Mouse (Mus musculus): ENCODE measurements around the gene Fopnl. TPM values are rescaled to one million over a fixed set of nuclear protein-coding genes. Genes with fewer than 3 reads are reported as not detected.

The Fopnl gene
- total RNA-seq, 2 experiments from 2014 or later: 41.3 to 58.3 TPM

- DNase-seq: peak; percentile 29
Observed at GRCm38 (mm10) chr16:14308245-14309073, 8.7 kb downstream of the Fopnl start.

- DNase-seq: no peak
Observed at GRCm38 (mm10) chr16:14307373-14307772, 9.8 kb downstream of the Fopnl start.

GRCm38 (mm10) chr16:14306451-14306850 lies 10.8 kb downstream of the Fopnl start:
- no peak for DNase-seq

GRCm38 (mm10) chr16:14304791-14305190 lies 12.4 kb downstream of the Fopnl start:
- DNase-seq: peak; percentile 48

- DNase-seq: peak; percentile 51
Observed at GRCm38 (mm10) chr16:14303676-14304075, 13.5 kb downstream of the Fopnl start.

GRCm38 (mm10) chr16:14303148-14303547 lies 14.1 kb downstream of the Fopnl start:
- no peak for DNase-seq

GRCm38 (mm10) chr16:14298461-14298860 lies 18.7 kb downstream of the Fopnl start:
- DNase-seq: no peak

GRCm38 (mm10) chr16:14297746-14298145 lies 19.5 kb downstream of the Fopnl start:
- DNase-seq: no peak

GRCm38 (mm10) chr16:14297137-14297536 lies 20.1 kb downstream of the Fopnl start:
- no peak for DNase-seq

- no peak for DNase-seq
Observed at GRCm38 (mm10) chr16:14296544-14297124, 20.6 kb downstream of the Fopnl start.

- DNase-seq: no peak
Observed at GRCm38 (mm10) chr16:14295291-14295690, 21.9 kb downstream of the Fopnl start.

GRCm38 (mm10) chr16:14292205-14293199 lies 24.7 kb downstream of the Fopnl start:
- DNase-seq: peak; percentile 29

GRCm38 (mm10) chr16:14291223-14291622 lies 26.0 kb downstream of the Fopnl start, which contains the start of gene Myh11:
TSS of gene Myh11 (minus strand) at chr16:14291372.
- DNase-seq: peak; percentile 88

- no peak for DNase-seq
Observed at GRCm38 (mm10) chr16:14272374-14272965, 44.7 kb downstream of the Fopnl start.

GRCm38 (mm10) chr16:14265203-14265920 lies 51.8 kb downstream of the Fopnl start:
- peak; percentile 49 for DNase-seq

GRCm38 (mm10) chr16:14264504-14264903 lies 52.7 kb downstream of the Fopnl start:
- no peak for DNase-seq

GRCm38 (mm10) chr16:14263241-14263640 lies 54.0 kb downstream of the Fopnl start:
- DNase-seq: no peak

- no peak for DNase-seq
Observed at GRCm38 (mm10) chr16:14262410-14262809, 54.8 kb downstream of the Fopnl start.

GRCm38 (mm10) chr16:14258856-14259255 lies 58.3 kb downstream of the Fopnl start:
- peak; percentile 71 for DNase-seq

GRCm38 (mm10) chr16:14253586-14253985 lies 63.6 kb downstream of the Fopnl start:
- DNase-seq: no peak

- no peak for DNase-seq
Observed at GRCm38 (mm10) chr16:14252877-14253276, 64.3 kb downstream of the Fopnl start.
